Mouse (Mus musculus): ENCODE measurements at regions not wholly inside any gene's neighbourhood (a gene's known extent, or its start where the extent isn't known, plus 50 kb on each side); places are given as distances from the start of the nearest gene placed in this dataset.

GRCm38 (mm10) chr8:96174996-96175395 lies 286.6 kb upstream of the Got2 start:
- 50% methylated on average over 5 of the region's 5 CpGs for WGBS
- Histone ChIP-seq H3K4me2 (ENCODE audit: low read depth, low read length) (no peak overlapping the region), H3K27ac (no peak overlapping the region), H3K9me3 (ENCODE audit: low read length) (no peaks in the 10 kb centered on the region; the same call in 1 of the 2 replicates), H3K4me1 (ENCODE audit: insufficient read depth, low read length) (no peaks in the 10 kb centered on the region), H3K27me3 (ENCODE audit: insufficient read depth, low read length) (no peaks in the 10 kb centered on the region), H3K4me3 (ENCODE audit: low read length) (no peak overlapping the region), H3K9ac (replicated peaks; ENCODE audit: low read length) (no peak overlapping the region; the same call in 1 of the 2 replicates), H3K36me3 (ENCODE audit: insufficient read depth, low read length) (no peaks in the 10 kb centered on the region)
- peak; percentile 84; the same call in 1 of the 2 replicates for ATAC-seq
- no peak for TF ChIP-seq CTCF (IDR thresholded peaks at IDR 0.05; ENCODE audit: low read depth)
- DNase-seq (ENCODE audit: low spot score): peak; percentile 66

- Histone ChIP-seq H3K4me3 (ENCODE audit: low read length) (no peak overlapping the region), H3K9ac (replicated peaks; ENCODE audit: low read length) (no peak overlapping the region), H3K4me2 (ENCODE audit: low read depth, low read length) (no peak overlapping the region), H3K36me3 (ENCODE audit: insufficient read depth, low read length) (no peaks in the 10 kb centered on the region), H3K9me3 (ENCODE audit: low read length) (no peaks in the 10 kb centered on the region), H3K27ac (no peak overlapping the region), H3K27me3 (ENCODE audit: insufficient read depth, low read length) (no peaks in the 10 kb centered on the region), H3K4me1 (ENCODE audit: insufficient read depth, low read length) (no peaks in the 10 kb centered on the region)
- DNase-seq (ENCODE audit: low spot score) (no peak), ATAC-seq (no peak)
- WGBS: 91% methylated on average over 8 of the region's 8 CpGs
- no peak for TF ChIP-seq CTCF (IDR thresholded peaks at IDR 0.05; ENCODE audit: low read depth)
These were observed 276.6 kb upstream of the Got2 start for GRCm38 (mm10) chr8:96164933-96165332.

GRCm38 (mm10) chr8:96159899-96160298 lies 271.6 kb upstream of the Got2 start:
- no peak overlapping the region for H3K4me3 ChIP-seq (ENCODE audit: low read length)
- H3K36me3 ChIP-seq (ENCODE audit: insufficient read depth, low read length): no peaks in the 10 kb centered on the region
- WGBS: 32% methylated on average over 6 of the region's 6 CpGs
- no peak overlapping the region for H3K9ac ChIP-seq (replicated peaks; ENCODE audit: low read length)
- no peak overlapping the region for H3K4me2 ChIP-seq (ENCODE audit: low read depth, low read length)
- TF ChIP-seq CTCF (IDR thresholded peaks at IDR 0.05; ENCODE audit: low read depth): no peak
- no peaks in the 10 kb centered on the region for H3K4me1 ChIP-seq (ENCODE audit: insufficient read depth, low read length)
- no peak overlapping the region for H3K27ac ChIP-seq
- no peak for ATAC-seq
- no peak for DNase-seq (ENCODE audit: low spot score)
- H3K27me3 ChIP-seq (ENCODE audit: insufficient read depth, low read length): no peaks in the 10 kb centered on the region
- no peaks in the 10 kb centered on the region for H3K9me3 ChIP-seq (ENCODE audit: low read length)

- 44% methylated on average over 12 of the region's 12 CpGs for WGBS
- DNase-seq (ENCODE audit: low spot score): peak; percentile 49
These were observed 264.3 kb upstream of the Got2 start for GRCm38 (mm10) chr8:96152496-96153250.

GRCm38 (mm10) chr8:96152056-96152455 lies 263.7 kb upstream of the Got2 start:
- H3K9me3 ChIP-seq (ENCODE audit: low read length): no peaks in the 10 kb centered on the region
- ATAC-seq (no peak), DNase-seq (ENCODE audit: low spot score) (no peak)
- no peak overlapping the region for H3K4me2 ChIP-seq (ENCODE audit: low read depth, low read length)
- no peak overlapping the region for H3K4me3 ChIP-seq (ENCODE audit: low read length)
- TF ChIP-seq CTCF (IDR thresholded peaks at IDR 0.05; ENCODE audit: low read depth): no peak
- H3K36me3 ChIP-seq (ENCODE audit: insufficient read depth, low read length): no peaks in the 10 kb centered on the region
- no peak overlapping the region for H3K27ac ChIP-seq
- no peaks in the 10 kb centered on the region for H3K27me3 ChIP-seq (ENCODE audit: insufficient read depth, low read length)
- 82% methylated on average over 10 of the region's 10 CpGs for WGBS
- H3K4me1 ChIP-seq (ENCODE audit: insufficient read depth, low read length): no peaks in the 10 kb centered on the region
- no peak overlapping the region for H3K9ac ChIP-seq (replicated peaks; ENCODE audit: low read length)

More at GRCm38 (mm10) chr8:96152496-96153250, 264.3 kb upstream of the Got2 start:
- H3K4me3 ChIP-seq (ENCODE audit: low read length): no peak overlapping the region
- no peak overlapping the region for H3K4me2 ChIP-seq (ENCODE audit: low read depth, low read length)
- ATAC-seq: no peak
- no peaks in the 10 kb centered on the region for H3K36me3 ChIP-seq (ENCODE audit: insufficient read depth, low read length)
- no peaks in the 10 kb centered on the region for H3K27me3 ChIP-seq (ENCODE audit: insufficient read depth, low read length)
- no peaks in the 10 kb centered on the region for H3K4me1 ChIP-seq (ENCODE audit: insufficient read depth, low read length)
- TF ChIP-seq CTCF (IDR thresholded peaks at IDR 0.05; ENCODE audit: low read depth): peak; percentile 81
- H3K9me3 ChIP-seq (ENCODE audit: low read length): no peaks in the 10 kb centered on the region
- H3K9ac ChIP-seq (replicated peaks; ENCODE audit: low read length): no peak overlapping the region
- H3K27ac ChIP-seq: no peak overlapping the region

GRCm38 (mm10) chr8:96151065-96151472 lies 262.7 kb upstream of the Got2 start:
- H3K27me3 ChIP-seq (ENCODE audit: insufficient read depth, low read length): no peaks in the 10 kb centered on the region
- H3K9ac ChIP-seq (replicated peaks; ENCODE audit: low read length): no peak overlapping the region
- H3K9me3 ChIP-seq (ENCODE audit: low read length): no peaks in the 10 kb centered on the region
- no peak for DNase-seq (ENCODE audit: low spot score)
- H3K36me3 ChIP-seq (ENCODE audit: insufficient read depth, low read length): no peaks in the 10 kb centered on the region
- TF ChIP-seq CTCF (IDR thresholded peaks at IDR 0.05; ENCODE audit: low read depth): no peak
- 85% methylated on average over 16 of the region's 16 CpGs for WGBS
- no peak overlapping the region for H3K4me2 ChIP-seq (ENCODE audit: low read depth, low read length)
- H3K4me3 ChIP-seq (ENCODE audit: low read length): no peak overlapping the region
- H3K27ac ChIP-seq: no peak overlapping the region
- H3K4me1 ChIP-seq (ENCODE audit: insufficient read depth, low read length): no peaks in the 10 kb centered on the region
- no peak for ATAC-seq

- DNase-seq (ENCODE audit: low spot score): peak; percentile 36
- no peak for ATAC-seq
- Histone ChIP-seq H3K4me1 (ENCODE audit: insufficient read depth, low read length) (peaks cover 5% of the 10 kb centered on the region; the same call in 1 of the 2 replicates), H3K27ac (no peak overlapping the region), H3K9ac (replicated peaks; ENCODE audit: low read length) (no peak overlapping the region), H3K4me2 (ENCODE audit: low read depth, low read length) (no peak overlapping the region), H3K36me3 (ENCODE audit: insufficient read depth, low read length) (no peaks in the 10 kb centered on the region), H3K27me3 (ENCODE audit: insufficient read depth, low read length) (no peaks in the 10 kb centered on the region), H3K9me3 (ENCODE audit: low read length) (no peaks in the 10 kb centered on the region), H3K4me3 (ENCODE audit: low read length) (no peak overlapping the region)
- TF ChIP-seq CTCF (IDR thresholded peaks at IDR 0.05; ENCODE audit: low read depth): no peak
- 18% methylated on average over 5 of the region's 5 CpGs for WGBS
These were observed 243.8 kb upstream of the Got2 start for GRCm38 (mm10) chr8:96132183-96132582.
